Mouse (Mus musculus) hindbrain, embryonic 11.5 days (tissue): Measurements from ENCODE around the gene Rad51d. TPM values are rescaled to one million over a fixed set of nuclear protein-coding genes. Genes with fewer than 3 reads are reported as not detected.
"Not testable (repeated sequence)": the region's sequence is repeated elsewhere in the genome, so short reads cannot be mapped to it uniquely, and the experiment has no call there.

ENCODE experiments used
- ATAC-seq: fragments of 200-750 bp; cut with Nextera tagmentation; 2 replicates; pipeline ENCODE4 v1.8.0; 2017; ENCODE audit warnings: mild to moderate bottlenecking, moderate TSS enrichment, moderate library complexity; ENCODE audit not compliant: low FRiP score
- DNase-seq: peaks from one replicate; pipeline ENCODE4 v3.0.0-alpha.2; 2015; ENCODE audit warnings: low spot score
- H3K27ac ChIP-seq: fragments of 300-500 bp; sonication (generic); 2 replicates; pipeline ENCODE4 v1.5.1; 2014; ENCODE audit warnings: mild to moderate bottlenecking, low read depth, low read length
- H3K27me3 ChIP-seq: fragments of 300-500 bp; sonication (generic); 2 replicates; pipeline ENCODE4 v1.6.1; 2014; ENCODE audit warnings: mild to moderate bottlenecking, low read length, moderate library complexity, mixed read lengths; ENCODE audit not compliant: control insufficient read depth, insufficient read depth
- H3K36me3 ChIP-seq: fragments of 300-500 bp; sonication (generic); 2 replicates; pipeline ENCODE4 v1.6.1; 2014; ENCODE audit warnings: mild to moderate bottlenecking, low read length, moderate library complexity, mixed read lengths; ENCODE audit not compliant: control insufficient read depth, insufficient read depth
- H3K4me1 ChIP-seq: fragments of 300-500 bp; sonication (generic); replicated peaks from 2 replicates; pipeline ENCODE4 v1.6.1; 2014; ENCODE audit warnings: low read length, mixed read lengths; ENCODE audit not compliant: control insufficient read depth, insufficient read depth
- H3K4me2 ChIP-seq: fragments of 300-500 bp; sonication (generic); replicated peaks from 2 replicates; pipeline ENCODE4 v1.6.1; 2014; ENCODE audit warnings: mild to moderate bottlenecking, low read depth, low read length
- H3K4me3 ChIP-seq: fragments of 300-500 bp; sonication (generic); 2 replicates; pipeline ENCODE4 v1.5.1; 2014; ENCODE audit warnings: low read depth, low read length
- H3K9ac ChIP-seq: fragments of 300-500 bp; sonication (generic); 2 replicates; pipeline ENCODE4 v1.6.1; 2014; ENCODE audit warnings: low read depth, low read length
- H3K9me3 ChIP-seq: fragments of 300-500 bp; sonication (generic); 2 replicates; pipeline ENCODE4 v1.6.1; 2016; ENCODE audit warnings: low read length; ENCODE audit not compliant: control insufficient read depth
- WGBS: fragments of 180-500 bp; shearing (Covaris S2); extraction: QIAGEN DNeasy Blood & Tissue Kit; methylation state at CpG from one replicate; pipeline ENCODE4 v1.1.7; 2014; 5-methylcytosine and 5-hydroxymethylcytosine counted together
- polyA plus RNA-seq: library from polyadenylated mRNA; unstranded; fragments of >200 nt; fragmentation: Nextera tagmentation; extraction: Ambion mirVana; gene quantifications from 2 replicates; pipeline ENCODE4 v1.2.1, GENCODE M21; 2014

The Rad51d gene
- polyA plus RNA-seq, 1 experiment from 2014 or later = 14.6 TPM

DNA sequence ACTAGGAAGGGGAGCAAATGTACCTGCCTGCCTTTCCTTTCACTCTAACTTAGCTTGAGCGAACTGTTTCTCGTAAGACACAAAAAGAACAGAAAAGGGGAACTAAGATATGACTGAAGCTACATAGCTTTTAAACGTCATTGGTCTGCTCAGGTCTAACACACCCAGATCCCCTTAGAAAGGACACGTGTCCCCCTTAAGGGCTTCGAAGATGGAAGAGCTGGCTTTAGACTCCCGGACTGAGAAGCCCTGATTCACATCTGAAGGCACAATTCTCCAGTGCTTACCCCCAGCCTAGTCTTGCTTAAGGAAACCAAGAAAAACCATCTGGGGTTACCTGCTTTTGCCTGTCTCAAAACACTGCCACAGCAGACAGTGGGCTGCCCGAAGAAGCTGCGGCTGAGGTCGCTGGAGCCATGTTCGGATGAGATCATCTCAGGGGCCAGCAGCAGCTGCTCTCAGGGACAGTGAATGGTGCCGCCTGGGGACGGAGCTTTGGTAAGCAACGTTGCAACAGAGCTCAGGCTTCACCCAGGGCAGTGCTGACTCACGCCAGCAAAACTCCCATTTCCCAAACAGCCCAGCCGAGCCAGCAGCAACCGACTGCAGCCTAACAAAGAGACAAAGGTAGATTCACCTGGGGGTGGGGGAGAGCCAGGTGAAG is 44.9 kb downstream of the Rad51d start:
- Histone ChIP-seq H3K27ac (peak overlapping the region; percentile 30; the same call in 1 of the 2 replicates), H3K4me2 (peak overlapping the region; percentile 36), H3K36me3 (no peaks in the 10 kb centered on the region), H3K27me3 (no peaks in the 10 kb centered on the region), H3K9me3 (no peaks in the 10 kb centered on the region), H3K9ac (peak overlapping the region; percentile 50), H3K4me3 (no peak overlapping the region), H3K4me1 (no peaks in the 10 kb centered on the region; the same call in 1 of the 2 replicates)
- DNase-seq = peak; percentile 53
- WGBS = 31% methylated on average over 16 of the region's 16 CpGs
- ATAC-seq = peak; percentile 65; the same call in 1 of the 2 replicates

DNA sequence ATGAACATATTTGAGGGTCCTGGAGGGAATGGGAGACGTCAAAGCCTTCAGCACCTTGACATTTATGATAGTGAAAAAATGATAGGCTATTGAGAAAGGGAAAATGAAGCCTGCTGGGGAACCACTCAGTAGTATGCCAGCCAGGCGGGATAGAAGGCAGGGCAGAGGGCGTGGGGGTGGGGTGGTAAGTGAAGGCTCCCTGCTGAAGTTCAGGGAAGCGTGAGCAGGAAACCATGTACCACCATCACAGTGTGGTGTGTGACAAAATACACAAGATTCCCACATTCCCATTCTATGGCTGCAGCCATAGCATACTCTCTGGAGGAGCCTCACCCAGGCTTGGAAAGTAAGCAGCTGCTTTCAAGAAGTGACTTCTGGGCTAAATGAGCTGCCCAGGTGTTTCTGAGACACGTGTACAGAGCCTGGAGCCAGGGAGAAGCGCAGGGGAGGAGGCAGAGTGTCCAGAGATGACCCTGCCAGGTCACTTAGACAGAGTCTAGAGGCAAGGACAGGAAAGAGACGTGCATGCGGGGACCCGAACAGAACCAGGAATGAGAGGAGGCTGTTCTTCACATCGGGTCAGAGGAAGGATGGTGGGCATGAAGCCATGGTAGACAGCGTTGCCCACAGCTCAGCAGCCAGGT is 45.5 kb downstream of the Rad51d start:
- no peaks in the 10 kb centered on the region; the same call in 1 of the 2 replicates for H3K4me1 ChIP-seq
- H3K27me3 ChIP-seq = no peaks in the 10 kb centered on the region
- no peak overlapping the region for H3K9ac ChIP-seq
- WGBS = 60% methylated on average over 11 of the region's 11 CpGs
- 0 out of 2 replicates have a peak overlapping the region, but pooled peaks have one; percentile 11 for H3K4me2 ChIP-seq
- DNase-seq (no peak), ATAC-seq (no peak)
- H3K36me3 ChIP-seq = no peaks in the 10 kb centered on the region
- H3K9me3 ChIP-seq = no peaks in the 10 kb centered on the region
- H3K27ac ChIP-seq = no peak overlapping the region
- no peak overlapping the region for H3K4me3 ChIP-seq

DNA sequence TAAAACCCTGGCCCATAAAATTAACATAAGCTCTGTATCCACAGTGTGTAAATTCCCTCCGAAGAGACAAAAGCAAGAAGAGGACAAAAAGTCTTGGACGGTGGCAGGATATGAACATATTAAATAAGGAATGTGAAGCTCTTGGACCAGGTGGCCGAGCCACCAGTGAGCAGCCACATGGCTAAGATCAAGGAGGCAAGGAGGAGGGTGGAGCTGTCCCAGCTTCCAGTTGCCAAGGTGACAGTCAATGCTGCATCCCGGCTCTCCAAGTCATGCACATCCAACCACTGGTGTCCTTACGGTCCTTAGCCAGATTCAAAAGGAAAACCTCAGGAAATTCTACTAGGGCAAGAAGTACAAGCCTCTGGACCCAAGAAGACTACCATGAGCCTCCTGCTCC is 51.9 kb downstream of the Rad51d start:
- 54% methylated on average over 5 of the region's 5 CpGs for WGBS
- Histone ChIP-seq H3K27me3 (no peaks in the 10 kb centered on the region), H3K9ac (no peak overlapping the region), H3K4me2 (no peak overlapping the region), H3K36me3 (no peaks in the 10 kb centered on the region), H3K4me1 (no peaks in the 10 kb centered on the region), H3K4me3 (no peak overlapping the region), H3K27ac (no peak overlapping the region), H3K9me3 (no peaks in the 10 kb centered on the region)
- DNase-seq (no peak), ATAC-seq (no peak)

DNA sequence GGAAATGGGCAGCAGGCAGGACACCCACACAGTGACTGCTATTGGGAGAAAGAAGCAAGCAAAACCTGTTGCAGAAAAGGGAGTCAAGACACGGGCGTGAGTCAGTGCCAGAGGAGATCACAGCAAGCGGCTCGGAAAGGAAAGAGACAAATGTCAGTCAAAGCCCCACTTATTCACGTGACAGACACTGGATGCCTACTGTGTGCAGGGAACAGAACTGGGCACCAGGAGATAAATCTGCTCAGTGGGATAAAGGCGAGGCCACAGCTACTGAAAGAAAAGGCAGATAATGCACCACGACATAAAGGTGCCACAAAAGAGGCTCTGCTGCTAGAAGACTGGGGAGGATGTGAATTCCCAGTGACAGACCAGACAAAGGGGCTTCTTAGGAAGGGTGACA is 52.6 kb downstream of the Rad51d start:
- Histone ChIP-seq H3K27ac (no peak overlapping the region), H3K4me1 (no peaks in the 10 kb centered on the region), H3K27me3 (no peaks in the 10 kb centered on the region), H3K9ac (no peak overlapping the region), H3K4me2 (no peak overlapping the region), H3K4me3 (no peak overlapping the region), H3K9me3 (no peaks in the 10 kb centered on the region), H3K36me3 (no peaks in the 10 kb centered on the region)
- DNase-seq (no peak), ATAC-seq (no peak)
- WGBS = 29% methylated on average over 7 of the region's 7 CpGs

DNA sequence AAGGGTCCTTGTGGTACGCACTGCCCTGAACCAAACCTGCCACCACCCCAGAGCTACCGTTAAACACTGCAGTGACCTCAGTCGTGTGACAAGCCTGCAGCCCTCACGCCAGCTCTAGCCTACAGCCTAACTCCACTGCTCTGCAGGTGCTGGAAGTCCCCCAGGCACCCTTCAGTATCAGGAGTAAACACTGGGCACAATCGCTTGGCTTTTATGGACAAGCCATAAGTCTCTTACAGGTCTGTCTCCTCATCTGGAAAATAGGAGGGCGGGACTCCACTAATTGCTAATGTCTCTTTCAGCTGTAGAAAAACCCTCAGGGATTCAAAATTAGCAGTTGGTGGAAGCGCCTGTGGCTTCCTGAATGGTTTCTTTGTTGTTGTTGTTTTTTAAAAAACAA is 53.2 kb downstream of the Rad51d start:
- 63% methylated on average over 7 of the region's 7 CpGs for WGBS
- H3K9ac ChIP-seq = no peak overlapping the region
- H3K4me3 ChIP-seq = no peak overlapping the region
- no peaks in the 10 kb centered on the region for H3K4me1 ChIP-seq
- no peaks in the 10 kb centered on the region for H3K27me3 ChIP-seq
- no peaks in the 10 kb centered on the region for H3K36me3 ChIP-seq
- no peaks in the 10 kb centered on the region for H3K9me3 ChIP-seq
- no peak overlapping the region for H3K4me2 ChIP-seq
- H3K27ac ChIP-seq = no peak overlapping the region
- DNase-seq (no peak), ATAC-seq (no peak)

DNA sequence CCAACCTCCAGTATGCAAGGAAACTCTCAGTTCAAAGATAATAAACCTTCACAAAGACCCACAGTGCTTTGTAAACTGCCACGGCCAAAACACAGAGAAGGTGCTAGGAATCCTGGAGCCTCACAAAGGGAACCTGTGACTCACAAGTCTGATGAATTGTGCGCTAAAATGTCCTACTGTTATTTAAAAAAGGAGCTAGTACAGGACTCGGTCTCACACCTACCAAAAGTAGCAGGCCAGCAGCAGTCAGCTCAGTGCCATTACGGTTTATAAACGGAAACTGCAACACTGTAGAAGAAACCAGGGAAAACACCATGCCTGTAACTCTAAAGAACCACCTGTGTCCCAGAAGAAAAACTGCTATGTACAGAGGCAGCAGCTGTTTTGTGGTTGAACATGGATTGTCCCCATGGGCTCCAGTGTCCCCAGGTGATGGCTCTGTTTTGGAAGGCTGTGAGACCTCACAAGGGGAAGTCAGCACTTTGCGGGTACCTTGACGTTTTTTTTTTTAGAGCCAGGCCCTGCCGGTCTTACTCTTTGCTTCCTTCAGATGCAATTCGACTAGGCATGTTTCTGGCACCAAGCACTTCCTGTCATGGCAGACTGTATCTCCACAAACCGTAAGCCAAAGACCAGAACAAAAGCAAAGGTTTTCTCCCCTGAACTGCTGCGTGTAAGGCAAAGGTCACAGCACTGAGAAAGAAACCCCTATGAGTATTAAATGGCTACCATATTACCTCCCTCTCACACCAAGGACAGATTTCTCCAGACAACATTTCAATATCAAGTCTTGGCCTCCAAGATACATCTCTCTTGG is 54.6 kb downstream of the Rad51d start:
- Histone ChIP-seq H3K36me3 (no peaks in the 10 kb centered on the region), H3K27ac (no peak overlapping the region), H3K4me1 (no peaks in the 10 kb centered on the region), H3K4me3 (no peak overlapping the region), H3K4me2 (no peak overlapping the region), H3K9ac (no peak overlapping the region), H3K9me3 (no peaks in the 10 kb centered on the region), H3K27me3 (no peaks in the 10 kb centered on the region)
- ATAC-seq (no peak), DNase-seq (no peak)
- WGBS = 77% methylated on average over 11 of the region's 11 CpGs

DNA sequence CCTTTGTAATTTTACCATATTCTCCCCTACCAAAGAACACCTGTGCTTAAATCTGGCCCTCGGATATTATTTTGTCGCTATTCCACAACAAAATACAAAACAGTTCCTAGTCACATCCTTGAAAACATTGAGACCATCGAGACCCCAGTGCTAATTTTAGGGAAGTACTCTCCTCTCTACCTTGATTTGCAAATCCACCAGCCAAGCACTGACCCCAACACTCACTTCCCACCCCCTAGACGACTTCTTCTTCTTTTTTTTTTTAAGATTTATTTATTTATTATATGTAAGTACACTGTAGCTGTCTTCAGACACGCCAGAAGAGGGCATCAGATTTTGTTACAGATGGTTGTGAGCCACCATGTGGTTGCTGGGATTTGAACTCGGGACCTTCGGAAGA is 56.1 kb downstream of the Rad51d start:
- H3K4me2 ChIP-seq, DNase-seq, ATAC-seq, H3K27me3 ChIP-seq, H3K9me3 ChIP-seq, H3K4me1 ChIP-seq, H3K27ac ChIP-seq, H3K9ac ChIP-seq, H3K36me3 ChIP-seq, H3K4me3 ChIP-seq: not testable (repeated sequence)
- 91% methylated on average over 7 of the region's 7 CpGs for WGBS

DNA sequence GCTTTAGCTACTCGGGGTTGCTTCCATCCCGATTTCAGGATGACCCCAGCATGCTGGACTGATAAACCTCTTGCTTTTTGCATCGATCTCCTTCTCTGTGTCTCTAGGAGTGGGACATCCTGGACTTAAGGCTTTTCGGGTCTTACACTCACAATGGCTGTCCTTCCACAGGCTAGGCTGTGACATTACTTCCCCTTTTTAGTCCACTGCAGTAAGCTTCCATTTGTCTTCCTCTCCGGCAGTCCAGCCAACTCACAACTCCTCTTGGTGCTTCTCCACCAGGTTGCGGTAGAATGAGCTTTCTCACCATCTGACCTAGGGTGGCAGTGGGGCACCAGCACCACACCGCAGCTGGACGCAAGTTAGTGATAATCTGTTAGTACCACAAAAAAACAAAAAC is 56.5 kb downstream of the Rad51d start:
- no peak overlapping the region for H3K4me3 ChIP-seq
- no peak overlapping the region for H3K4me2 ChIP-seq
- DNase-seq (no peak), ATAC-seq (no peak)
- no peak overlapping the region for H3K9ac ChIP-seq
- no peak overlapping the region for H3K27ac ChIP-seq
- no peaks in the 10 kb centered on the region for H3K4me1 ChIP-seq
- no peaks in the 10 kb centered on the region for H3K27me3 ChIP-seq
- no peaks in the 10 kb centered on the region for H3K9me3 ChIP-seq
- no peaks in the 10 kb centered on the region for H3K36me3 ChIP-seq
- 87% methylated on average over 8 of the region's 8 CpGs for WGBS
